Mouse (Mus musculus) CH12.LX (cell line): ENCODE results near the gene Cul5. TPM values are rescaled to one million over a fixed set of nuclear protein-coding genes. Genes with fewer than 3 reads are reported as not detected.
A peak's percentile ranks its signal among the peaks of the same experiment; 100 is the strongest.

Experiments used
- DNase-seq: peaks from one replicate; pipeline ENCODE4 v3.0.0-alpha.2; 2013; ENCODE audit errors: extremely low read depth
- H3K27ac ChIP-seq: 2 replicates; pipeline ENCODE4 v1.5.1; 2012; ENCODE audit warnings: low read depth, mild to moderate bottlenecking, control low read depth, moderate library complexity; ENCODE audit not compliant: insufficient read depth
- H3K27me3 ChIP-seq: replicated peaks from 2 replicates; pipeline ENCODE3; 2012; ENCODE audit warnings: inconsistent platforms
- H3K36me3 ChIP-seq, 2 experiments: replicated peaks in 1 of 2; 2 replicates each; pipeline versions ENCODE3 to v1.6.1; 2012; ENCODE audit warnings: inconsistent platforms in 1 of 2, low read length in 1 of 2, mild to moderate bottlenecking in 1 of 2, mixed read lengths in 1 of 2, moderate library complexity in 1 of 2; ENCODE audit not compliant: control insufficient read depth in 1 of 2, insufficient read depth in 1 of 2
- H3K4me1 ChIP-seq, 2 experiments: 2 replicates each; pipeline ENCODE4 v1.6.1; 2012; ENCODE audit warnings: inconsistent platforms in 1 of 2, moderate library complexity in 1 of 2; ENCODE audit not compliant: insufficient read depth in 2 of 2, control insufficient read depth in 1 of 2
- H3K4me2 ChIP-seq: 2 replicates; pipeline ENCODE4 v1.6.1; 2012; ENCODE audit warnings: low read depth, mild to moderate bottlenecking, control low read depth; ENCODE audit not compliant: poor library complexity, insufficient read depth, severe bottlenecking
- H3K4me3 ChIP-seq, 3 experiments: fragments of 150-350 bp in 1 of 3; sonication (generic) in 1 of 3; replicated peaks in 1 of 3; 2 replicates each; pipeline versions ENCODE3 to v1.5.1; 2011 to 2012; ENCODE audit warnings: low read depth in 2 of 3, low read length in 2 of 3, mild to moderate bottlenecking in 2 of 3, moderate library complexity in 2 of 3, control low read depth in 1 of 3, improper control_type of control experiment in 1 of 3, inconsistent platforms in 1 of 3, mixed read lengths in 1 of 3; ENCODE audit not compliant: poor library complexity in 1 of 3
- H3K79me2 ChIP-seq: replicated peaks from 2 replicates; pipeline ENCODE4 v1.6.1; 2012; ENCODE audit warnings: mild to moderate bottlenecking, moderate library complexity; ENCODE audit not compliant: control insufficient read depth, poor library complexity, insufficient read depth, severe bottlenecking; ENCODE audit errors: extremely low read depth
- H3K9ac ChIP-seq: 2 replicates; pipeline ENCODE4 v1.6.1; 2012; ENCODE audit warnings: low read depth, mild to moderate bottlenecking, control low read depth, moderate library complexity; ENCODE audit not compliant: insufficient read depth
- H3K9me3 ChIP-seq: replicated peaks from 2 replicates; pipeline ENCODE3; 2012; ENCODE audit warnings: low read length, inconsistent platforms, mixed read lengths
- BHLHE40 ChIP-seq: IDR thresholded peaks from 2 replicates; pipeline ENCODE4 v1.6.1; 2011; ENCODE audit warnings: mild to moderate bottlenecking, low read depth, low read length, improper control_type of control experiment
- E2F4 ChIP-seq: IDR thresholded peaks from 2 replicates; pipeline ENCODE4 v1.6.1; 2011; ENCODE audit warnings: low read depth, low read length, improper control_type of control experiment; ENCODE audit not compliant: insufficient replicate concordance
- ELF1 ChIP-seq: IDR thresholded peaks from 2 replicates; pipeline ENCODE4 v1.6.1; 2014; ENCODE audit warnings: low read depth, mild to moderate bottlenecking, inconsistent platforms, low read length, improper control_type of control experiment
- ETS1 ChIP-seq: conservative IDR thresholded peaks from 2 replicates; pipeline ENCODE4 v1.6.1; 2012; ENCODE audit warnings: low read depth, mild to moderate bottlenecking, inconsistent platforms, low read length, improper control_type of control experiment, moderate library complexity
- HCFC1 ChIP-seq: IDR thresholded peaks from 2 replicates; pipeline ENCODE4 v1.6.1; 2012; ENCODE audit warnings: low read depth, mild to moderate bottlenecking, inconsistent platforms, low read length, improper control_type of control experiment
- IRF4 ChIP-seq: IDR thresholded peaks from 2 replicates; pipeline ENCODE4 v1.6.1; 2014; ENCODE audit warnings: low read depth, mild to moderate bottlenecking, inconsistent platforms, low read length, improper control_type of control experiment
- JUN ChIP-seq: IDR thresholded peaks from 2 replicates; pipeline ENCODE4 v1.6.1; 2011; ENCODE audit warnings: low read depth, mild to moderate bottlenecking, low read length, improper control_type of control experiment, moderate library complexity; ENCODE audit not compliant: insufficient read depth
- MAFK ChIP-seq: IDR thresholded peaks from 2 replicates; pipeline ENCODE4 v1.6.1; 2011; ENCODE audit warnings: low read length, improper control_type of control experiment; ENCODE audit not compliant: insufficient replicate concordance
- MAX ChIP-seq: IDR thresholded peaks from 2 replicates; pipeline ENCODE4 v1.6.1; 2011; ENCODE audit warnings: low read length, improper control_type of control experiment
- MYC ChIP-seq: IDR thresholded peaks from 2 replicates; pipeline ENCODE4 v1.6.1; 2011; ENCODE audit warnings: low read depth, mild to moderate bottlenecking, improper control_type of control experiment, low read length
- NRF1 ChIP-seq: IDR thresholded peaks from 2 replicates; pipeline ENCODE4 v1.6.1; 2014; ENCODE audit warnings: low read depth, mild to moderate bottlenecking, inconsistent platforms, low read length, improper control_type of control experiment, moderate library complexity
- POLR2AphosphoS2 ChIP-seq: IDR thresholded peaks from 2 replicates; pipeline ENCODE4 v1.6.1; 2011; ENCODE audit warnings: low read depth, low read length, improper control_type of control experiment
- RCOR1 ChIP-seq: conservative IDR thresholded peaks from 2 replicates; pipeline ENCODE4 v1.6.1; 2012; ENCODE audit warnings: low read depth, mild to moderate bottlenecking, inconsistent platforms, low read length, improper control_type of control experiment
- SIN3A ChIP-seq: IDR thresholded peaks from 2 replicates; pipeline ENCODE4 v1.6.1; 2012; ENCODE audit warnings: low read length, improper control_type of control experiment, inconsistent platforms
- SMC3 ChIP-seq: IDR thresholded peaks from 2 replicates; pipeline ENCODE4 v1.6.1; 2011; ENCODE audit warnings: low read depth, low read length, improper control_type of control experiment
- TCF12 ChIP-seq: IDR thresholded peaks from 2 replicates; pipeline ENCODE4 v1.6.1; 2014; ENCODE audit warnings: low read depth, mild to moderate bottlenecking, inconsistent platforms, low read length, improper control_type of control experiment
- UBTF ChIP-seq: IDR thresholded peaks from 2 replicates; pipeline ENCODE4 v1.6.1; 2012; ENCODE audit warnings: low read depth, mild to moderate bottlenecking, inconsistent platforms, low read length, improper control_type of control experiment, moderate library complexity
- USF2 ChIP-seq: conservative IDR thresholded peaks from 2 replicates; pipeline ENCODE4 v1.6.1; 2011; ENCODE audit warnings: low read depth, low read length, improper control_type of control experiment
- dilution Hi-C: fragments of 300-500 bp; cut with MboI; formaldehyde crosslinking; loops from 2 replicates; pipeline ENCODE4 v1.14.3; 2020; ENCODE audit warnings: low sequenced_read_pairs; ENCODE audit not compliant: extremely low pct_unique_long_range_greater_than_20kb, extremely low pct_ligation_motif_present
- in situ Hi-C: fragments of 300-500 bp; cut with MboI; formaldehyde crosslinking; loops from 3 replicates; pipeline ENCODE4 v1.14.3; 2019; ENCODE audit warnings: low sequenced_read_pairs, low pct_ligation_motif_present, low pct_unique_long_range_greater_than_20kb, mixed read lengths
- polyA plus RNA-seq: library from polyadenylated mRNA; unstranded; fragments of >175 nt; gene quantifications from 2 replicates; pipeline ENCODE4 v1.2.1, GENCODE M21; 2012; ENCODE audit warnings: low read depth; ENCODE audit not compliant: insufficient read length
- total RNA-seq, 2 experiments: library from RNA; depleted of rRNA; stranded (reverse); fragments of 300-350 nt in 1 of 2; fragments of >200 nt in 1 of 2; gene quantifications; 2 replicates each; pipeline ENCODE4 v1.2.3; 2012 to 2014

The Cul5 gene
- total and polyA plus RNA-seq, 3 experiments = 21.0 to 43.8 (median 37.3) TPM

DNA sequence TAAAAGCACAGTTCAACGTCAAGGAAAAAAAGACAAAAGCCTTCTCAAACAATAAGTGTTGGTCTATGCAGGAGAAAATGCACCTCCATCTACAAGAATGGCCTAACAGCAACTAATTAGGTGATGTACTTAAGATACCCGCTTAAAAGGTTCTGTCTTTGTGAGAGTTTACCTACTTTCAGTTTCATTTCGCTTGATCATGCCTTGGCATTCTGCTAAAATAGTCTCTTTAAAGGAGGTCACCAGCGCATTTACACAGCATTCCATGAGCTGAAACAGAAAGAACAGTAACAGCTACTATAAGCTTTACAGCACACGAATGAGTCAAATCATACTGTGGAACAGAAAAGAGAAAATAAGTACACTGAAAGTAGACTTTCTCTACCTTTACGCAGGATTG lies 35.0 kb downstream of the Cul5 start:
- dilution Hi-C loops (no loop called here), in situ Hi-C loops (no loop called here)
- TF ChIP-seq MAFK (no peak), NRF1 (no peak), HCFC1 (no peak), IRF4 (peak; percentile 16; the same call in 1 of the 2 replicates), RCOR1 (no peak)
- Histone ChIP-seq H3K36me3 (peaks cover 44 to 71% of the 10 kb centered on the region in 2 experiments), H3K9me3 (no peaks in the 10 kb centered on the region), H3K4me3 (no peak overlapping the region), H3K79me2 (no peaks in the 10 kb centered on the region), H3K27me3 (no peaks in the 10 kb centered on the region), H3K27ac (peak overlapping the region; percentile 48; the same call in 1 of the 2 replicates), H3K9ac (no peak overlapping the region; the same call in 1 of the 2 replicates), H3K4me2 (peak overlapping the region; percentile 29; the same call in 1 of the 2 replicates), H3K4me1 (peaks cover 2 to 3% of the 10 kb centered on the region in 2 experiments; a peak in 3 of 4 replicates)
- no peak for DNase-seq

DNA sequence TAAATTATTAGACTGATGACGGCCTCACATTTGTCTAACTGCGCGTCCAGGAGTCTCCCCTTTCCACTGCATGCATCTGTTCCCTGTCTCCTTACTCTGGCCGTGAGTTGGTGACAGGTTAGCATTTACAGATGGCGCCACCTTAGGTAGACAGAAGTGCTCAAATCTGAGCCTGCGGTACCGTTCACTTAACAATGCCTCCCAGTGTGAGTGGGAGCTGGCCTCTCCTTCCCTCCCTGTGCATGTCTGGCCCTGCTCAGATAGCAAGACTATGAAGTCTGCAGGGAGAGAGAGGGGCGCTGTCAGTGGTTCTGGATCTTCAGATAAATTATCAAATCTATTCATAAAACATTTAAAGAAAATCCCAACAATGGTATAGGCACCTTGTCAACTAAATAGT lies 54.6 kb downstream of the Cul5 start:
- Histone ChIP-seq H3K4me3 (no peak overlapping the region), H3K27ac (no peak overlapping the region), H3K4me2 (no peak overlapping the region), H3K27me3 (no peaks in the 10 kb centered on the region), H3K36me3 (peaks cover 24 to 53% of the 10 kb centered on the region in 2 experiments), H3K9me3 (no peaks in the 10 kb centered on the region), H3K9ac (no peak overlapping the region), H3K4me1 (0 out of 4 replicates have a peak, but pooled peaks cover 0 to 2% of the 10 kb centered on the region in 2 experiments), H3K79me2 (no peaks in the 10 kb centered on the region; the same call in 1 of the 2 replicates)
- no peak for DNase-seq
- TF ChIP-seq JUN (no peak), ELF1 (no peak), IRF4 (no peak), E2F4 (no peak), NRF1 (no peak), TCF12 (no peak), ETS1 (no peak), SIN3A (no peak), USF2 (no peak), BHLHE40 (no peak), MAX (no peak), SMC3 (no peak), MYC (no peak), POLR2AphosphoS2 (no peak), UBTF (no peak)
- in situ Hi-C loops (no loop called here), dilution Hi-C loops (no loop called here)
